Mouse (Mus musculus) forelimb bud, embryonic 11.5 days (tissue): ENCODE data around the gene Etfdh.
"Not testable (repeated sequence)": the region's sequence is repeated elsewhere in the genome, so short reads cannot be mapped to it uniquely, and the experiment has no call there.

ENCODE experiments used
- DNase-seq: peaks from one replicate; pipeline ENCODE4 v3.0.0-alpha.2; 2012; ENCODE audit warnings: low read depth, low spot score

Etfdh gene

GRCm38 (mm10) chr3:79577606-79578005 lies 51.7 kb downstream of the Etfdh start:
- DNase-seq, result no peak

GRCm38 (mm10) chr3:79576865-79577264 lies 52.4 kb downstream of the Etfdh start:
- no peak for DNase-seq

GRCm38 (mm10) chr3:79576468-79576816 lies 52.9 kb downstream of the Etfdh start:
- DNase-seq, result no peak

GRCm38 (mm10) chr3:79575576-79576467 lies 53.5 kb downstream of the Etfdh start:
- DNase-seq, result no peak

- no peak for DNase-seq
Observed at GRCm38 (mm10) chr3:79574336-79574735, 55.0 kb downstream of the Etfdh start.

- not testable (repeated sequence) for DNase-seq
Observed at GRCm38 (mm10) chr3:79573376-79573775, 55.9 kb downstream of the Etfdh start.

GRCm38 (mm10) chr3:79572399-79572798 lies 56.9 kb downstream of the Etfdh start:
- DNase-seq, result no peak

- DNase-seq, result no peak
Observed at GRCm38 (mm10) chr3:79569351-79569681, 60.0 kb downstream of the Etfdh start.

DNA sequence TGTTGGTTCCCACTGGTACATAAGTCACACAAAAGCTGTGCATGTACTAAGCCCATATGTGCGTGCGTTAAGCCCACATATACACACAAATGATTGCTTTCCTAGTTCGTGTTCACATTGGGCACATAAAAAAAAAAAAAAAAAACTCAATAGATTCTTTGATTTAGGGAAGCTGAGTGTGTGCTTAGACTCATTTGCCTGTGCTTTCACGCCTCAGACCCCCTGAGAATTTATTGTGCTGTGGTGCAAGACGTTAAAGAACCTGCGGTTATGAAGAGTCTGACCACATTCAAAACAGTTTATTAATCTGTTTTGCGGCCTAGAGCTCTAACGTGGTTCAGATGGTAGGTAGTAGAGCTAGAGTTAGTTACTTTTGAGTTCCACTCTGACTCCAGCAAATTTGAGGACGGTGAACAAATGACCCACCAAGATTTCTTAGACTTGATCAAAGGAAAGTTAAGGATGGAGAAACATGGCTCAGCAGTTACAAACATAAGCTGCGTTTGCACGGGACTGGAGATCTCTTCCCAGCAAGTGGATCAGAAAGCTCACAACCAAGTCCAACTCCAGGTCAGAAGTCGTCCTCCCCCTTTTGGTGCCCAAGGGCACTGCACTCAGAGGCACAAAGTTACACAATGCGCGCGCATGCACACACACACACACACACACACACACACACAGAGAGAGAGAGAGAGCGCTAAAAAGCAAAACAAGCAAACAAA lies 60.5 kb downstream of the Etfdh start:
- no peak for DNase-seq

DNA sequence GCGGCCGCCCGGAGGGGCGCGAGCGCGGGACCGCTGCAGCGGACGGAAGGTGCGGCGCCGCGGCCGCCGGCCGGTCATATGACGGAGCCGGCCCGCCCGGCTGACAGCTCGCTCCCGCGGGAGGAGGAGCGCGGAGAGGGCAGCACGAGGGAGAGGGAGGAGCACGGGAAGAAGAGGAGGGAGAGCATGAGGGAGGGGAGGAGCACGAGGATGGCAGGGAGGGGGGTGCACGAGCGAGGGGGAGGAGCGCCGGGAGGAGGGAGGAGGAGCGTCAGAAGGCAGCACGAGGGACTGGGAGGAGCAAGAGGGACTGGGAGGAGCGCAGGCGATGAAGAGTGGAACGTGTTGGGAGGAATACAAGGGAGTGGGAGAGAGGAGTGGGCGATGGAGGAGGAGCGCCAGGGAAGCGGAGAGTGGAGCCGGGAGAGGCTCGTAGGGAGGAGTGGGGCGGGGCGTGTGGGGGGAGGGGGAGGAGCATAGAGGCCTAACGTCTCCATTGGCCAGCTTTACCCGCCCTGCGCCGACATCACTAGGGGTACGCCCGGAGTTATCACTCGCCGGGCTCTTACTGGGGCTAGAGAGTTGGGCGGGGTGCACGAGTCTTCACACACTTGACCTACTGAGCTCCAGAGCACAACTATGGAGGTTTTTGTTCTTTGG lies 61.5 kb downstream of the Etfdh start, which contains the start of gene Fnip2:
TSS of gene Fnip2 (minus strand) at position 94 of the 660 bp plus-strand sequence.
- DNase-seq, result peak; percentile 93

DNA sequence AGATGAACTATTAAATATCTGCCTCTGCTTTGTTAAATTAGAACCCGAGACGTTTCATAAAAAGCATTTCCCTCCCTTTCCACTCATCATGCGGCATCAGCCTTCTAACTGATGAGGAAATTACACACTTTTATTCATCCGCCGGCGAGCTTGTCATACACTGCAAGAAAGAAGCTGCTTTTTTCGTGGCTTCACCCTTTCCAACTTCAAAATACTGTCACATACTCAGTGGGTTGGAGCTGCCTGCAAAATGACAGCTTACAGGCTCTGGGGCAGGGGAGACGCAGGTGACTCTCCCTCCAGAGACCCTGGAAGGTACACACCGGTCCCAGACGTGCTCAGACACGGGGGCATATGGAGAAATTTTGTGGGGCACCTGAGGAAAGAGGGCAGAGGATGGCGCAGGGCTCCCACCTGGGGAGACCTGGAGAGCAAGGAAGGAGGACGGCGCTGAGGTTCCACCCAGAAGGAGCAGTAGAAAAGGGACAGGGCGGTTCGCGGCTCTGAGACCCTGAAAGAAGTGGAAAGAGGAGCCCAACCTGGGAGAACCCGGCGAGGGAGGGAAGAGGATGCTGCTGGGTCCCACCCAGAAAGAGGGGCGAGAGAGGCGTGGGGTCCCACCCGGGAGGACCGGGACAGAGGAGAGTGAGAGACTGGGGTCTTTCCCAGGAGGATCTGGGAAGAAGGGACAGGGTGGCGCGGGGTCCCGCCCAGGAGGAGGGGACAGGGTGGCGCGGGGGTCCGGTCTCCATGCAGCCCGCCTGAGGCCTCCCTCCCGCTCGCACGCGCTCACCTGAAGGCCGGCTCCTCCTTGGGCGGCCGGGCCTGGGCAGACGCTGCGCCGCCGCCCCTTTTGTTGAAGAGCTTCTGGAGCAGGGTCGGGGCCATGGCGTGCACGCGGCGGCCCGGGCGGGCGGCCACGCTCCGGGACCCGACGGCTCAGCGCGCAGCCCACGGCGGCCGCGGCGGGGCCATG lies 62.3 kb downstream of the Etfdh start:
- no peak for DNase-seq

GRCm38 (mm10) chr3:79564875-79565606 lies 64.3 kb downstream of the Etfdh start:
- no peak for DNase-seq

- DNase-seq, result no peak
Observed at GRCm38 (mm10) chr3:79563511-79563910, 65.8 kb downstream of the Etfdh start.

- DNase-seq, result no peak
Observed at GRCm38 (mm10) chr3:79561784-79562715, 67.2 kb downstream of the Etfdh start.

DNA sequence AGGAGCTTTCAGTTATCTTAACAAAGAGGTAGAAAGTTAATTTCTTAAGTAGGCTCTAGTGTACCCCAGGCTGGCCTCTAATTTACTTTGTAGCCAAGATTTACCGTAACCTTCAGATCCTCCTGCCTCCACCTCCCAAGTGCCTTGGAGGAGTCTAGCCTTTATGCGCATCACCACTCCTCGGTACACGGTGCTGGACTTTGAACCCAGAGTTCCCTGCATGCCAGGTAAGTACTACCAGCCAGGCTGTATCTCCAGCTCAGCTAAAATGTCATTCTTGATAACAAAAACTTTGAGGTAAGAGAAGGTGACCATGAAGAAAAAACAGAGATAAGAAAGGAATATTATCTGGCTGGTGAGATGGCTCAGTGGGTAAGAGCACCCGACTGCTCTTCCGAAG lies 68.7 kb downstream of the Etfdh start:
- no peak for DNase-seq

- DNase-seq, result no peak
Observed at GRCm38 (mm10) chr3:79559773-79560045, 69.6 kb downstream of the Etfdh start.

DNA sequence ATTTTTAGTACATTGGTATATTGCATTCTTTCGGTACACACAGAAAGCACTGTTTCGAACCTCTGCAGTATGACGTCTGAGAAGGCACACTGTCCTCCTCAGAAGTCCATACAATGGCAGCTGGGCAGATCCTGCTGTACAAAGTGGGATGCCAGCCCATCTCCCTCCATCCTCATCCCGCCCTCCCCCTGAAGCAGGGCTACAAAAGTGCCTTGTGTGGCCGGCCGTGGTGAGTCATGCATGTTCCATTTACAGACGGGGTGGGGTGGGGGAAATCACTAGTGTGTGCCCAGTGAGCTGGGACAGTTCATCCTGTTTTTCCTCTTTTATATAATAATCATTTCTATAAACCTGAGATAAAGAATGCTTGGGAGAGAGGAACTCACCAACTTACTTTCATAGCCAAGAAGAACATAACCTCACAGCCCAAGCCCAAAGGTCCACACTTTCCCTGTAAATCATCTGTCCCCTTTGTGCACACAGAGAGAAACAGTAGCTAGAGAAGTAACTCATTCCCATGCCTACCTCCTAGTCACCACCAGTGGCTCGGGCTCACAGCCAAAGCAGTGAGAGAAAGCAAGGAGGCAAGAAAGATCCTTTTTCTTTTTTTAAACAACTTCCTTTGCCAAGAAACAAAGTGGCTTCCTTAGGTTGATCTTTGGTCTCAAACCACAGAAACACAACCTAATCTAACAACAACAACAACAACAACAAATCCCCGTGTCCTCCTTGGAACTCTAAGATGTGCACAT lies 70.1 kb downstream of the Etfdh start:
- no peak for DNase-seq

GRCm38 (mm10) chr3:79555061-79555460 lies 74.2 kb downstream of the Etfdh start:
- DNase-seq, result no peak
